Mouse (Mus musculus): ENCODE results near the gene Mcpt4.

DNA sequence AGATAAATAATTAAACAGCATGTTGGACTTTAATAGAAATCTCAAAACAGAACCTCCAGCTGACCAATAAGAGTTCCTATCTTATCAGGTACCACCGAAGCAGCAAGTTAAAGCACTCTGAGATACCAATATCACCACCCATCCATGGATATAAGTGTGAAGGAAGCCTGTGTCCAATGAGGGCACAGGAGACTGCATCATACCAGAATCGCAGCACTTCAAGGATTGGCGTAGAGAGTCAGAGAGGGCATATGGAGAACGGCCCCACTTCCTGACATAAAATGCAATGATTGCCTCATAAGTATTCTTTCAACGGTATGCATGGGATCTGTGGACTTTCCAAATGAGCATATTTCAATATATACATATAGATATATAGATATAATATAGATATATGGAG lies 42.9 kb upstream of the Mcpt4 start:
- TF ChIP-seq POLR2AphosphoS2 (IDR thresholded peaks at IDR 0.05; ENCODE audit: insufficient read length, low read depth) (no peak), MAX (IDR thresholded peaks at IDR 0.05; ENCODE audit: low read depth) (no peak), E2F4 (IDR thresholded peaks at IDR 0.05; ENCODE audit: insufficient read depth) (no peak), POLR2A (IDR thresholded peaks at IDR 0.05; ENCODE audit: insufficient read length, low read depth) (no peak), SRF (IDR thresholded peaks at IDR 0.05; ENCODE audit: control insufficient read depth, insufficient read length, low read depth) (no peak), USF1 (IDR thresholded peaks at IDR 0.05; ENCODE audit: low read depth) (no peak)
